In genomic region chr16:4602189-4602588, GRCm38 (mm10) we compare ENCODE assay signal across 10 mouse cellular contexts. TPM values are rescaled to one million over a fixed set of nuclear protein-coding genes. Genes with fewer than 3 reads are reported as not detected.
DNase-seq lines count a peak whose midpoint lies in the region; ATAC-seq and TF ChIP-seq lines count a peak whose summit lies in the region.
"Had no signal": no experiment of that assay in that cellular context is flagged by ENCODE, and none has a peak within 500 bp of the region (broad histone marks: within the 10 kb centered on the region; RNA-seq: fewer than 3 reads in every experiment).

No protein-coding gene starts in this region.

- H3K4me1 ChIP-seq in forebrain, embryonic 14.5 days (ENCODE audit: control insufficient read depth, insufficient read depth, low read length) = peaks cover 43% of the 10 kb centered on the region
- peaks cover 36% of the 10 kb centered on the region for H3K4me1 ChIP-seq in forebrain, embryonic 16.5 days (replicated peaks; ENCODE audit: control insufficient read depth, insufficient read depth, low read length)

- DNase-seq in forebrain, embryonic 14.5 days (ENCODE audit: low spot score) = no peak
- peak; percentile 36 for DNase-seq in retina, postnatal 1 day
- no peak for DNase-seq in retina, embryonic 14.5 days (ENCODE audit: low spot score)
- DNase-seq in kidney, postnatal 4 days = peak; percentile 70 to 83
- DNase-seq in gastrocnemius, adult 2 months = no peak
- DNase-seq in left cerebral cortex, postnatal 14 days (ENCODE audit: low spot score in 2 of 2) = no peak

- H3K9ac ChIP-seq in forebrain, embryonic 14.5 days (ENCODE audit: low read length) = no peak overlapping the region
- no peak overlapping the region for H3K9ac ChIP-seq in forebrain, embryonic 16.5 days (replicated peaks; ENCODE audit: low read depth, low read length)

- TF ChIP-seq CTCF in gastrocnemius, adult 2 months (IDR thresholded peaks at IDR 0.05) = no peak

- no peaks in the 10 kb centered on the region for H3K36me3 ChIP-seq in forebrain, embryonic 14.5 days (ENCODE audit: control insufficient read depth, insufficient read depth, low read length)
- no peaks in the 10 kb centered on the region for H3K36me3 ChIP-seq in forebrain, embryonic 16.5 days (ENCODE audit: control insufficient read depth, insufficient read depth)

- intact Hi-C loops in gastrocnemius, adult 2 months (cut with DNase I) = no loop called here
- intact Hi-C loops in left cerebral cortex, postnatal 14 days (cut with DNase I) = no loop called here

- 27% methylated on average over 3 of the region's 3 CpGs for WGBS in forebrain, embryonic 14.5 days
- 25% methylated on average over 3 of the region's 3 CpGs for WGBS in forebrain, embryonic 16.5 days

- H3K4me2 ChIP-seq in forebrain, embryonic 14.5 days (ENCODE audit: low read length) = no peak overlapping the region
- H3K4me2 ChIP-seq in forebrain, embryonic 16.5 days (ENCODE audit: low read length) = no peak overlapping the region

- H3K4me3 ChIP-seq in forebrain, embryonic 14.5 days (ENCODE audit: low read depth, low read length) = no peak overlapping the region
- H3K4me3 ChIP-seq in forebrain, embryonic 16.5 days (replicated peaks; ENCODE audit: low read length) = no peak overlapping the region
- H3K4me3 ChIP-seq in gastrocnemius, adult 2 months = no peak overlapping the region
- H3K4me3 ChIP-seq: erythroblast, embryonic 14.5 days had no signal

- peak overlapping the region; percentile 21; the same call in 1 of the 2 replicates for H3K27ac ChIP-seq in forebrain, embryonic 14.5 days (ENCODE audit: low read depth, low read length)
- no peak overlapping the region for H3K27ac ChIP-seq in forebrain, embryonic 16.5 days (ENCODE audit: low read length)
- no peak overlapping the region for H3K27ac ChIP-seq in gastrocnemius, adult 2 months

- H3K9me3 ChIP-seq in forebrain, embryonic 14.5 days (replicated peaks; ENCODE audit: control insufficient read depth, low read length) = no peaks in the 10 kb centered on the region
- no peaks in the 10 kb centered on the region for H3K9me3 ChIP-seq in forebrain, embryonic 16.5 days (ENCODE audit: control insufficient read depth, low read length)

- no peaks in the 10 kb centered on the region for H3K27me3 ChIP-seq in forebrain, embryonic 14.5 days (replicated peaks; ENCODE audit: control insufficient read depth, insufficient read depth, low read length)
- no peaks in the 10 kb centered on the region for H3K27me3 ChIP-seq in forebrain, embryonic 16.5 days (replicated peaks; ENCODE audit: control insufficient read depth, insufficient read depth, low read length)

- ATAC-seq in forebrain, embryonic 14.5 days = no peak
- ATAC-seq in forebrain, embryonic 16.5 days = no peak
- no peak for ATAC-seq in erythroid progenitor cell, adult 5-6 weeks (replicated peaks; ENCODE audit: low FRiP score, poor library complexity, severe bottlenecking)
- ATAC-seq: lung, postnatal 0 days had no signal

RNA-seq across cellular contexts. Expression of gene Glis2, which starts 7.7 kb away (rescaled TPM):
- 9.0 and 10.0 TPM in 2 replicates for polyA plus RNA-seq in forebrain, embryonic 14.5 days (2014; fragmentation: Nextera tagmentation; extraction: Ambion mirVana)
- 10.8 and 12.1 TPM in 2 replicates for polyA plus RNA-seq in forebrain, embryonic 16.5 days (2015; fragmentation: Nextera tagmentation; extraction: Ambion mirVana)
- total RNA-seq in gastrocnemius, adult 2 months (2021) = 1 to 10 TPM; 5.2 to 6.9 TPM
- 10 to 100 TPM; 16.3 to 18.0 TPM for total RNA-seq in left cerebral cortex, postnatal 14 days (2021)
- not detected in 2 replicates for total RNA-seq in erythroid progenitor cell, adult 5-6 weeks (2015; ENCODE audit: low replicate concordance)
- total RNA-seq in erythroid progenitor cell, adult 5-6 weeks (2017; ENCODE audit: low replicate concordance) = not detected in 2 replicates

RNA-seq across cellular contexts. Expression of gene Pam16, which starts 22.6 kb away (rescaled TPM):
- polyA plus RNA-seq in forebrain, embryonic 14.5 days (2014; fragmentation: Nextera tagmentation; extraction: Ambion mirVana) = 160 and 192 TPM in 2 replicates
- polyA plus RNA-seq in forebrain, embryonic 16.5 days (2015; fragmentation: Nextera tagmentation; extraction: Ambion mirVana) = 132 and 157 TPM in 2 replicates
- 100 to 1,000 TPM in 1 of 2 experiments, 10 to 100 TPM in 1; 97.4 to 112 TPM for total RNA-seq in gastrocnemius, adult 2 months (2021)
- total RNA-seq in left cerebral cortex, postnatal 14 days (2021) = 10 to 100 TPM; 81.6 to 82.8 TPM
- 9.4 and 16.8 TPM in 2 replicates for total RNA-seq in erythroid progenitor cell, adult 5-6 weeks (2015; ENCODE audit: low replicate concordance)
- total RNA-seq in erythroid progenitor cell, adult 5-6 weeks (2017; ENCODE audit: low replicate concordance) = 3.9 and 9.6 TPM in 2 replicates

RNA-seq across cellular contexts. Expression of gene Vasn, which starts 37.6 kb away (rescaled TPM):
- 2.1 and 2.8 TPM in 2 replicates for polyA plus RNA-seq in forebrain, embryonic 14.5 days (2014; fragmentation: Nextera tagmentation; extraction: Ambion mirVana)
- 3.2 and 4.3 TPM in 2 replicates for polyA plus RNA-seq in forebrain, embryonic 16.5 days (2015; fragmentation: Nextera tagmentation; extraction: Ambion mirVana)
- total RNA-seq in gastrocnemius, adult 2 months (2021) = 1 to 10 TPM; 4.8 to 6.0 TPM
- total RNA-seq in left cerebral cortex, postnatal 14 days (2021) = 10 to 100 TPM in 1 of 2 experiments, 1 to 10 TPM in 1; 8.3 to 10.9 TPM
- total RNA-seq in erythroid progenitor cell, adult 5-6 weeks (2015; ENCODE audit: low replicate concordance) = not detected in 2 replicates
- total RNA-seq in erythroid progenitor cell, adult 5-6 weeks (2017; ENCODE audit: low replicate concordance) = not detected in 2 replicates

RNA-seq across cellular contexts. Expression of gene Dnaja3, which starts 37.6 kb away (rescaled TPM):
- 39.7 and 47.4 TPM in 2 replicates for polyA plus RNA-seq in forebrain, embryonic 14.5 days (2014; fragmentation: Nextera tagmentation; extraction: Ambion mirVana)
- polyA plus RNA-seq in forebrain, embryonic 16.5 days (2015; fragmentation: Nextera tagmentation; extraction: Ambion mirVana) = 60.3 and 61.9 TPM in 2 replicates
- total RNA-seq in gastrocnemius, adult 2 months (2021) = 100 to 1,000 TPM in 1 of 2 experiments, 10 to 100 TPM in 1; 86.4 to 110 TPM
- 10 to 100 TPM; 63.6 to 65.9 TPM for total RNA-seq in left cerebral cortex, postnatal 14 days (2021)
- total RNA-seq in erythroid progenitor cell, adult 5-6 weeks (2015; ENCODE audit: low replicate concordance) = 10.1 and 12.6 TPM in 2 replicates
- 10.9 and 14.3 TPM in 2 replicates for total RNA-seq in erythroid progenitor cell, adult 5-6 weeks (2017; ENCODE audit: low replicate concordance)

RNA-seq across cellular contexts. Expression of gene Tfap4, which starts 42.5 kb away (rescaled TPM):
- 9.1 and 12.0 TPM in 2 replicates for polyA plus RNA-seq in forebrain, embryonic 14.5 days (2014; fragmentation: Nextera tagmentation; extraction: Ambion mirVana)
- 13.2 and 14.9 TPM in 2 replicates for polyA plus RNA-seq in forebrain, embryonic 16.5 days (2015; fragmentation: Nextera tagmentation; extraction: Ambion mirVana)
- 1 to 10 TPM; 3.0 to 5.1 TPM for total RNA-seq in gastrocnemius, adult 2 months (2021)
- total RNA-seq in left cerebral cortex, postnatal 14 days (2021) = 1 to 10 TPM; 2.8 to 3.1 TPM
- 4.6 and 7.6 TPM in 2 replicates for total RNA-seq in erythroid progenitor cell, adult 5-6 weeks (2015; ENCODE audit: low replicate concordance)
- total RNA-seq in erythroid progenitor cell, adult 5-6 weeks (2017; ENCODE audit: low replicate concordance) = 1.7 and 2.7 TPM in 2 replicates

Comparison
In these comparisons a context has a peak if more than half of its experiments do, and no peak if none do; other contexts are left out.
1. DNase-seq: peak in retina, postnatal 1 day (single experiment) and kidney, postnatal 4 days (2 of 2); none in forebrain, embryonic 14.5 days (single experiment), retina, embryonic 14.5 days (single experiment), gastrocnemius, adult 2 months (single experiment) and left cerebral cortex, postnatal 14 days (0 of 2).
2. RNA of gene Glis2, which starts 7.7 kb away (total RNA-seq): 16.3 to 18.0 TPM in left cerebral cortex, postnatal 14 days and 5.2 to 6.9 TPM in gastrocnemius, adult 2 months; not detected in erythroid progenitor cell, adult 5-6 weeks; every median in the first group is over 4 times any median in the second.
3. RNA of gene Pam16, which starts 22.6 kb away (total RNA-seq): 97.4 to 112 TPM in gastrocnemius, adult 2 months and 81.6 to 82.8 TPM in left cerebral cortex, postnatal 14 days; 3.9 to 16.8 TPM in erythroid progenitor cell, adult 5-6 weeks; every median in the first group is over 4 times any median in the second.
4. RNA of gene Vasn, which starts 37.6 kb away (total RNA-seq): 8.3 to 10.9 TPM in left cerebral cortex, postnatal 14 days and 4.8 to 6.0 TPM in gastrocnemius, adult 2 months; not detected in erythroid progenitor cell, adult 5-6 weeks; every median in the first group is over 4 times any median in the second.